Mouse (Mus musculus) limb, embryonic 14.5 days (tissue): ENCODE data around the gene AL607142.1. TPM values are rescaled to one million over a fixed set of nuclear protein-coding genes. Genes with fewer than 3 reads are reported as not detected.

Experiments used
- ATAC-seq: fragments of 200-750 bp; cut with Nextera tagmentation; 2 replicates; pipeline ENCODE4 v1.8.0; 2017; ENCODE audit warnings: low read depth, moderate number of reproducible peaks, moderate TSS enrichment; ENCODE audit not compliant: low FRiP score
- DNase-seq: peaks from one replicate; pipeline ENCODE4 v3.0.0-alpha.2; 2015; ENCODE audit warnings: low spot score
- H3K27ac ChIP-seq: fragments of 300-500 bp; sonication (generic); replicated peaks from 2 replicates; pipeline ENCODE4 v1.5.1; 2014; ENCODE audit warnings: low read depth, mild to moderate bottlenecking, low read length, moderate library complexity, mixed read lengths
- H3K27me3 ChIP-seq: fragments of 300-500 bp; sonication (generic); 2 replicates; pipeline ENCODE4 v1.6.1; 2014; ENCODE audit warnings: low read length, mixed read lengths; ENCODE audit not compliant: control insufficient read depth, insufficient read depth
- H3K36me3 ChIP-seq: fragments of 300-500 bp; sonication (generic); 2 replicates; pipeline ENCODE4 v1.6.1; 2014; ENCODE audit warnings: mild to moderate bottlenecking, low read length, moderate library complexity, mixed read lengths; ENCODE audit not compliant: control insufficient read depth, insufficient read depth
- H3K4me1 ChIP-seq: fragments of 300-500 bp; sonication (generic); 2 replicates; pipeline ENCODE4 v1.6.1; 2014; ENCODE audit warnings: antibody characterized with exemption, low read length, mixed read lengths; ENCODE audit not compliant: control insufficient read depth, insufficient read depth
- H3K4me2 ChIP-seq: fragments of 300-500 bp; sonication (generic); replicated peaks from 2 replicates; pipeline ENCODE4 v1.6.1; 2014; ENCODE audit warnings: low read depth, mild to moderate bottlenecking, low read length, moderate library complexity; ENCODE audit not compliant: severe bottlenecking
- H3K4me3 ChIP-seq: fragments of 300-500 bp; sonication (generic); replicated peaks from 2 replicates; pipeline ENCODE4 v1.5.1; 2014; ENCODE audit warnings: low read length
- H3K9ac ChIP-seq: fragments of 300-500 bp; sonication (generic); 2 replicates; pipeline ENCODE4 v1.6.1; 2014; ENCODE audit warnings: mild to moderate bottlenecking, low read depth, low read length, moderate library complexity; ENCODE audit not compliant: severe bottlenecking
- H3K9me3 ChIP-seq: fragments of 300-500 bp; sonication (generic); 2 replicates; pipeline ENCODE4 v1.6.1; 2016; ENCODE audit warnings: low read length; ENCODE audit not compliant: control insufficient read depth
- POLR2A ChIP-seq: fragments of 200-500 bp; IDR thresholded peaks from 2 replicates; pipeline ENCODE4 v1.8.0; 2012; ENCODE audit warnings: inconsistent platforms, mild to moderate bottlenecking, moderate library complexity, borderline replicate concordance; ENCODE audit not compliant: insufficient read depth, insufficient read length; ENCODE audit errors: extremely low read depth
- WGBS: fragments of 180-500 bp; shearing (Covaris S2); extraction: QIAGEN DNeasy Blood & Tissue Kit; methylation state at CpG from one replicate; pipeline ENCODE4 v1.1.7; 2014; 5-methylcytosine and 5-hydroxymethylcytosine counted together
- polyA plus RNA-seq, 2 experiments: library from polyadenylated mRNA; depleted of rRNA in 1 of 2; stranded (reverse) in 1 of 2; unstranded in 1 of 2; fragments of >200 nt; fragmentation: Nextera tagmentation in 1 of 2; extraction: Ambion mirVana in 1 of 2; gene quantifications; 2 replicates each; pipeline versions ENCODE4 v1.2.1 to v1.2.3; 2012 to 2014

AL607142.1 gene
- polyA plus RNA-seq, 2 experiments = not detected

DNA sequence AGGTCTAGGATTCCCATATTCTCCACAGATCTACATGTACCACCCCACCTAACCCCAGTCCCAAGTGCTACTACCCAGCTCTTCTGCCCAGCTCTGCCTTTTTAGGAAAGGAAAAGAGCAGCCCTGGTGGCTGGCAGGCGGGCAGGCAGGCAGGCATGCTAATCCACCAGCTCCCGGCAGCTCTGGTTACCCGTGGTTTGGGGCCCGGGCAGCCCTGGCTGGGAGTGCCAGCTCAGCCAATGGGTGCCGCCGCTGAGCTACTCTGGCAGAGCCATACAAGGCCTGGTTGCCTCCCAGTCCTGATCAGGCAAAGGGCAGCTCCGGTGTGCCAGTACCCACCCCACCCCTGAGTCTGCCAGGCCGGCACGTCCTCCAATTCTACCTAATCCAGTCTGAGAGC, 78.1 kb downstream of the AL607142.1 start:
- no peak overlapping the region for H3K4me2 ChIP-seq
- H3K9ac ChIP-seq = no peak overlapping the region
- no peaks in the 10 kb centered on the region for H3K27me3 ChIP-seq
- H3K4me1 ChIP-seq = no peaks in the 10 kb centered on the region
- H3K4me3 ChIP-seq = no peak overlapping the region
- ATAC-seq (no peak), DNase-seq (no peak)
- WGBS = 75% methylated on average over 9 of the region's 9 CpGs
- H3K9me3 ChIP-seq = no peaks in the 10 kb centered on the region
- no peak for TF ChIP-seq POLR2A
- no peak overlapping the region for H3K27ac ChIP-seq
- H3K36me3 ChIP-seq = no peaks in the 10 kb centered on the region

Other genes with a start within 250 kb of the AL607142.1 start
- gene Edn2, start 96.2 kb downstream of the AL607142.1 start, polyA plus RNA-seq (2012; rRNA removed) = 2.3 and 2.7 TPM in 2 replicates
- gene Edn2, start 96.2 kb downstream of the AL607142.1 start, polyA plus RNA-seq (2014; fragmentation: Nextera tagmentation; extraction: Ambion mirVana) = 2.3 and 2.9 TPM in 2 replicates
- 2.0 and 2.8 TPM in 2 replicates for gene Foxo6, start 222.4 kb downstream of the AL607142.1 start, polyA plus RNA-seq (2012; rRNA removed)
- 0.29 and 0.48 TPM in 2 replicates for gene Foxo6, start 222.4 kb downstream of the AL607142.1 start, polyA plus RNA-seq (2014; fragmentation: Nextera tagmentation; extraction: Ambion mirVana)